Mouse (Mus musculus) urinary bladder, adult 18-20 months (tissue): Measurements from ENCODE around the gene Cnot6.

Experiments
- DNase-seq, 2 experiments: peaks; one replicate each; pipeline ENCODE4 v3.0.0; 2022; ENCODE audit warnings: low spot score in 2 of 2, mixed read lengths in 2 of 2

Gene Cnot6

GRCm38 (mm10) chr11:49712555-49713335 lies at the start of gene Cnot6:
TSS of gene Cnot6 (minus strand) at chr11:49712723.
- peak; percentile 94 to 98 for DNase-seq

GRCm38 (mm10) chr11:49761130-49761529 lies 48.6 kb upstream of the Cnot6 start:
- DNase-seq, result no peak

DNA sequence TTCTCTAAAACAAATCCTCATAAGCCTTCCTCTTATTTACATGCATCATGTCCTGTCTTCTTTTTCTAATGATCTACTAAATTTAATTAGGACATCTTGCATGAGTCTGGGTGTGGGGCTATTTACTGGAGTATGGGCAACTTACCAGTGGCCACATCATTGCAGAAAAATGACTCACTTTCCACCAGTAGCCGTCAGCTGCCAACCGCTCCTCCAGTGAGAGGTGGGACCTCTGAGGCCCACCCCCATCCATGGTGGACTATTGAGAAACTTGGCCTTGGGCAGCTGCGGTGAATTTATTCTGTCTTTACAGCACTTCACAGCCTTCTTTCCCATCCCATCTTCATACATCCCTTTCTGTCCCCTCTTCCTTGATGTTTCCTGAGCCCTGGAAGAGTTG lies 45.6 kb upstream of the Cnot6 start:
- DNase-seq, result no peak

DNA sequence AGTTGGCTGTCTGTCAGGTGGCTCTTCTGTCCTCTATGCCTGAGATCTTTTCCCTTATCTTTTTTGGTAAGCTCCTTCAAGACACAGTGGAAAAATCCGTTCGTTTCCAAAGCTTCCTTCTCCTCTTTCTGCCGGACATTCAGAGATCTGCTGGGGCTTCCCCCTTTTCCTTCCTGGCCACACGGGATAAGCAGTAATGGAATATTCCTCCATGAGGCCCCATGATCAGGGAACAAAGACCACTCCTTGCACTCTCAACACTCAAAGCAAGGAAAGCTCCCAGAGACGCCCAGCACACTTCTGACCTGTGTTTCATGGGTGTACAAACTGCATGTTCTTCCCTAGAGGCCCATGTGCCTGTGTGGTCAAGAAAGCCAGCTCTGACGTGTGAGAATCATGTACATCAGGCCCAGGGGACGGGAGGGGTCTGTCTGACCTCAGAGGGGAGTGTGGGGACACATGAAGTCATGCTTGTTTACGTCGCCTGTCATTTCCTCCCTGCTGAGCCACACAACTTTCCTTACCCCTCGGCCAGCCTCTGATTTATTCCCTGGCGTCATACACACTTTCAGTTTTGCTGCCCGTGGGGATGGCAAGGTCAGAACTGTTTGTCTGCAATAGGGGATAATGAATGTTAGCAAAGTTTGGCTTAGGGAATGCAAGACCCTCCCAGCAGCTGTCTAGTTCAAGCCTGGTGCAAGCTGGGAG lies 42.6 kb upstream of the Cnot6 start:
- DNase-seq, result peak in 1 of 2 experiments; percentile 44

DNA sequence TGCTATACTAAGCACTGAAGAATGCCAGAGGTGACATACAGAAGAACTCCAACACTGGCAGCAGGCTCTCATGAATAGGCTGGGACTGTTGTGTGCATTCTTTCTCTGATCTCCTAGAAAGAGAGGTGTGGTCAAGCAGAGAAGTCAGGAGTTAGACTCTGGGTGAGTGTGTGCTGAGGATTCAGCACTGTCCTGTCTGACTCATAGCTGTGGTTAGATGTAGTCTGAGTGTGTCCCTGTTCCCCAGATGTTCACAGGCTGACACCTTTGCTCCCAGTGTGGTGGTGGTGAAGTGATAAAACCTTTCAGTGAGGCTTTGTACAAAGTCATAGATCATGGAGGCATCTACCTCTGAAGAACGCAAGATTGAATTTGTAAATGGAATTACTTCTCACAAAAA lies 34.2 kb upstream of the Cnot6 start:
- no peak for DNase-seq

DNA sequence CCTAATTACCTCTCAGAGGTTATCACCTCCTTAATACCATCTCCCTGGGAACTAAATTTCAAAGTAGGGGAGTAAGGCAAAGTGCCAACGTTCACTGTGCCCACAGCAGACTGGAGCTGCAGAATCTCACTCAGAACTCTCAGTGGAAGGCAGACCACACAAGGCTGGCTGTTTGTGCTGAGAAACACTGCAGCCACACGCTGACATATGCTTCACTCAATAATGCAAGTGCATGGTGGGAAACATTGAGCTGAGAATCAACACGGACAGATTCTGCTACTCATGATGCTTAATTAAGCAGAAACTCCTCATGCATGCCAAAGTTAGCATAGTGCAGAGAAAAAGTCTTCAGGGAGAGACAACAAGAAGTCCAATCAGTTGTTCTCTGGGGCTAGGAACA lies 33.3 kb upstream of the Cnot6 start:
- no peak for DNase-seq

GRCm38 (mm10) chr11:49744981-49745380 lies 32.5 kb upstream of the Cnot6 start:
- DNase-seq, result no peak

DNA sequence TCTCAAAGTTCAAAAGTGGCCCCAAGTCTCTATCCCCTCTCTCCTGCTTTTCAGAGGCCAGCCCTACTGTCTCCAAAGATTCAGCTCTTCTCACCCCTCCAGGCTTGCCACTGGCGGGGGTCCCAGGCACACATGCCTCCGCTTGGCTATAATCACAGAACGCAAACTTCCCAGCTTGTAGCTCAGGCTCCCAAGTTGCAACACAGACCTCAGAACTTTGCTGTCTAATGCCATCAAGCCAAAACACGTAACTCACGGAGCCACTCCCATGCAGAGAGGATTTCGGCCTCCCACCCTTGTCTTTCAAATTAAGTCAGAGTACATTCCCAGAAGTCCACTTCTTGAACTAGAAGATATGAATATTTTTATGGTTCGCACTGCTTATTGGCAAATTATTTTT lies 31.1 kb upstream of the Cnot6 start:
- DNase-seq, result peak in 1 of 2 experiments; percentile 28

DNA sequence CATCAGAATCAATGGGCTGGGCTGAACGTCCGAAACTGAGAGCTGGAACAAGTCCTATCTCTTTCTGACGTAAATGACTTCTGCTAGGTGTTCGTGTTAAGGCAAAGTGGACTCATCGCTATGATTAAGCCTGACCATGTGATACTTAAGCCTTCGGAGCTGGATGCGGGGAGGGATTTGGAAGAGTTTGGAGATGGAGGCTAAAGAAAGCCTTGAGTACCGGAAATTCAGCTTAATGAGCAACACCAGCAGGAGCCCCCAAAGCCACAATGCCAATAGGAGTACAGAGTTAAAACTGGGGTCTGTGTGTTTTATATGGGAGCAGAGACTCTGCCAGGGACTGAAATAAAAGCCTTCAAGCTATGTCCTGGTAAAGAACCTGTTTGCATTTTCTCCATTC lies 29.7 kb upstream of the Cnot6 start:
- no peak for DNase-seq

- DNase-seq, result no peak
Measured at GRCm38 (mm10) chr11:49739776-49740175, 27.3 kb upstream of the Cnot6 start.

GRCm38 (mm10) chr11:49738659-49739406 lies 26.3 kb upstream of the Cnot6 start:
- no peak for DNase-seq

DNA sequence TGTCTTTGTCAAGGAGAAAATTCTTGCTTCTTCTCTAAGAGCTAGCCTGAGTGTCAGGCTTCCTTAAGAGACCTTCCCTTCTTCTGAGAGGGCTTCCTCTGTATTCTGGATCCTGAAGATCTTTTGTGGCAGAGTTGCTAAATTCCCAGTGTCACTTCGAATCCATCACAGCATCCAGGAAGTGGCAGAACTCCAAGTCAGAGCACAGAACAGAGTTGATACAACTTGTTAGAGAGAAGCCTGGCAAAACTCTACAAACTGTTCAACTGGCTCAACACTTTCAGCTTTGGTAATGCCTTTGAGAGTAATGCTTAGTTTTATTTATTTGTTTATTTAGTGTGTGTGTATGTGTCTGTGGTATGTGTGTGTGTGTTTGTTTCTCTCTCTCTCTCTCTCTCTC lies 25.1 kb upstream of the Cnot6 start:
- no peak for DNase-seq

DNA sequence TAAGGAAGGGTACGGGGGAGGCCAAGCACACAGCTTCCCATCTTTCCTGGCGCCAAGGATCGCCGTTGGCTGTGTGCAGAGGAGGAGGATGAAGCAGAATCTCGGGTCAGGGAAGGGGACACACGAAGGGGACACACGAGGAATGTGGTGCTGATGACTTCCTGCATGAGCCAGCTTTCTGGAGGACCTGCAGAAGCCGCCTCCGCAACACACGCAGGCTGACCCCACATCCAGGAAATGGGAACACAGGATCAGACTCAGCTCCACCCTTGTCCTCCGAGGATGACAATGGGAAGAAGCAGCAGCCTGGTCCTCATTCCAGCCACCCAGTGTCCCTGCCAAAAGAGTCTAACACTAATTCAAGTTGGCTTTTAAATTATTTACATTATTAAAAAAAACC lies 22.2 kb upstream of the Cnot6 start:
- DNase-seq, result no peak

- peak in 1 of 2 experiments; percentile 33 for DNase-seq
Measured at GRCm38 (mm10) chr11:49730275-49730948, 17.9 kb upstream of the Cnot6 start.

GRCm38 (mm10) chr11:49727877-49728276 lies 15.4 kb upstream of the Cnot6 start:
- peak in 1 of 2 experiments; percentile 18 for DNase-seq

GRCm38 (mm10) chr11:49726800-49727199 lies 14.3 kb upstream of the Cnot6 start:
- DNase-seq, result no peak

- no peak for DNase-seq
Measured at GRCm38 (mm10) chr11:49724676-49725075, 12.2 kb upstream of the Cnot6 start.

GRCm38 (mm10) chr11:49723281-49723680 lies 10.8 kb upstream of the Cnot6 start:
- DNase-seq, result no peak

DNA sequence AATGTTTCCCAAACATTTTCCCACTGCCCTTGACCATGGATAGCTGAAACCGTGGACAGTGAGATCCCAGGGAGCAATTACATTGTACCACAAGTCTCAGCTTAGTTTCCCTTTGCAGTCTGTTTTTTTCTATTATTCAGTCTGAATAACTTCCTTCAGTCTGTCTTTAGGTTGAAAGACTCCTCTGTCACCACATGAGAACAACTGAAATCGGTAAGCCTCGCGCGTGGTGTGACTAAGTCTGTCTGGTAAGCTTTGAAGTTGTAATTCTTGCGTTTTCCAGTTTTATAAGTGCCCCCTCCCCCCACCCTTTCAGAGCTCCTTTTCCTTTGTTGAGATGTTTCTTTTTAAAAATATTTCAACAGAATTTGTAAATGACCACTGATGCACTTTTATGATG lies 10.2 kb upstream of the Cnot6 start:
- DNase-seq, result no peak

- no peak for DNase-seq
Measured at GRCm38 (mm10) chr11:49721358-49721757, 8.8 kb upstream of the Cnot6 start.

DNA sequence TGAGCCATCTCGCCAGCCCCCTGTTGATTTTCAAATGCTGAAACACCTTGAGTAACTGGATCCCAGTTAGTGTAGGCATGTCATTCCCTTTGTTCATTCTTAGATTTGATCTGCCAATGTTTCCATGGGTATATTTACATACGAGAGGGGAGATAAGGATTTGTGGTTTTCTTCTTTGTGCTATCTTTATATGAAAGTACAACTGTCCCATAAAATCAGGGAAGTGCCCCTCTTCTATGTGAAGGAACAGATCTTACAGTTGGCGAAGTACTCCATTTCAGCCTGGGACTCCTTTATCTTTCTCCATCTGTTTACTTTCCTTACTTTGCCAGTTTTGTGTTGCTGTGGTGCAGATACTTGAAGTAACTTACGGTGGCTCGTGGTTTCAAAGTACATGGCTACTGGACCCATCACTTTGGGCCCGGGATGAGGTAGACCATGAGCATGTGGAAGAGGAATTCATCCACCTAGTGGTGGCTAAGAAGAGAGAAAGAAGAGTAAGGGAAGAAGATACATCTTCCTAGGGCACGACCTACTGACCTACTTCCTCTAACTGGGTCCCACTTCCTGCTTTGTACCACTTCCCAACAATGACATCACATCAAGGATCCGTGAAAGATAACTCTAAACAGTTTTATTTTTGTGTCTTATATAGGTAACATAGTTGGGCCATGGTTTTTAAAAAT lies 7.1 kb upstream of the Cnot6 start:
- no peak for DNase-seq
